Mouse (Mus musculus): ENCODE data around the gene Lilr4b.
"Not testable (repeated sequence)": the region's sequence is repeated elsewhere in the genome, so short reads cannot be mapped to it uniquely, and the experiment has no call there.

Gene Lilr4b

GRCm38 (mm10) chr10:51480397-51480796 lies at the start of gene Lilr4b, which contains the start of gene Gm49339:
Lilr4b (plus strand) TSS chr10:51480632.
Gm49339 (plus strand) TSS chr10:51480612.
- DNase-seq = not testable (repeated sequence)

GRCm38 (mm10) chr10:51432940-51433339 lies 47.5 kb upstream of the Lilr4b start:
- DNase-seq = no peak

- DNase-seq = no peak
Measured at GRCm38 (mm10) chr10:51435684-51436083, 44.7 kb upstream of the Lilr4b start.

- no peak for DNase-seq
Measured at GRCm38 (mm10) chr10:51451610-51452009, 28.8 kb upstream of the Lilr4b start.

- DNase-seq = no peak
Measured at GRCm38 (mm10) chr10:51453616-51454298, 26.7 kb upstream of the Lilr4b start.

- no peak for DNase-seq
Measured at GRCm38 (mm10) chr10:51454365-51454764, 26.1 kb upstream of the Lilr4b start.

GRCm38 (mm10) chr10:51455762-51456161 lies 24.7 kb upstream of the Lilr4b start:
- no peak for DNase-seq

GRCm38 (mm10) chr10:51456369-51456768 lies 24.1 kb upstream of the Lilr4b start:
- no peak for DNase-seq

GRCm38 (mm10) chr10:51463800-51464199 lies 16.6 kb upstream of the Lilr4b start:
- not testable (repeated sequence) for DNase-seq

GRCm38 (mm10) chr10:51490691-51491090 lies 10.3 kb downstream of the Lilr4b start, which contains the start of gene Lilrb4a:
Lilrb4a (plus strand) TSS chr10:51490956.
- not testable (repeated sequence) for DNase-seq

GRCm38 (mm10) chr10:51520021-51520420 lies 39.6 kb downstream of the Lilr4b start:
- no peak for DNase-seq

GRCm38 (mm10) chr10:51521453-51521852 lies 41.0 kb downstream of the Lilr4b start:
- DNase-seq = no peak

GRCm38 (mm10) chr10:51526090-51526489 lies 45.7 kb downstream of the Lilr4b start:
- DNase-seq = no peak

GRCm38 (mm10) chr10:51526633-51527032 lies 46.2 kb downstream of the Lilr4b start:
- no peak for DNase-seq

GRCm38 (mm10) chr10:51528840-51529434 lies 48.5 kb downstream of the Lilr4b start:
- DNase-seq = no peak

GRCm38 (mm10) chr10:51529497-51529896 lies 49.1 kb downstream of the Lilr4b start:
- no peak for DNase-seq

- DNase-seq = no peak
Measured at GRCm38 (mm10) chr10:51530813-51531212, 50.4 kb downstream of the Lilr4b start.
